31 mouse cellular contexts compared by ENCODE assay signal in genomic region chr16:15372844-15373243, GRCm38 (mm10). TPM values are rescaled to one million over a fixed set of nuclear protein-coding genes. Genes with fewer than 3 reads are reported as not detected.
DNase-seq lines count a peak whose midpoint lies in the region; ATAC-seq and TF ChIP-seq lines count a peak whose summit lies in the region.
"Had no signal": no experiment of that assay in that cellular context is flagged by ENCODE, and none has a peak within 500 bp of the region (broad histone marks: within the 10 kb centered on the region; RNA-seq: fewer than 3 reads in every experiment).

No protein-coding gene starts in this region.

- 16% methylated on average over 1 of the region's 1 CpGs for WGBS in forebrain, postnatal 0 days
- WGBS in forebrain, embryonic 15.5 days: 33% methylated on average over 1 of the region's 1 CpGs
- WGBS in liver, adult 2 months: 3% methylated on average over 1 of the region's 1 CpGs
- WGBS in liver, embryonic 12.5 days (ENCODE audit: insufficient replicate concordance): 14% methylated on average over 1 of the region's 1 CpGs
- WGBS in midbrain, embryonic 10.5 days: 12% methylated on average over 1 of the region's 1 CpGs
- WGBS in hindbrain, embryonic 11.5 days: 10% methylated on average over 1 of the region's 1 CpGs

- no peaks in the 10 kb centered on the region for H3K4me1 ChIP-seq in forebrain, postnatal 0 days (ENCODE audit: insufficient read depth)
- no peaks in the 10 kb centered on the region for H3K4me1 ChIP-seq in forebrain, embryonic 15.5 days
- H3K4me1 ChIP-seq in liver, adult 2 months (ENCODE audit: control insufficient read depth, insufficient read depth, low read length): no peaks in the 10 kb centered on the region
- H3K4me1 ChIP-seq in liver, embryonic 12.5 days: no peaks in the 10 kb centered on the region
- H3K4me1 ChIP-seq in midbrain, embryonic 10.5 days: no peaks in the 10 kb centered on the region
- H3K4me1 ChIP-seq in hindbrain, embryonic 11.5 days (replicated peaks; ENCODE audit: control insufficient read depth, insufficient read depth, low read length): no peaks in the 10 kb centered on the region
- H3K4me1 ChIP-seq: hindbrain, embryonic 15.5 days; limb, embryonic 13.5 days; megakaryocyte, embryonic 14.5 days; midbrain, embryonic 15.5 days had no signal

- no peak for ATAC-seq in forebrain, postnatal 0 days
- ATAC-seq in forebrain, embryonic 15.5 days (replicated peaks): no peak
- ATAC-seq in liver, embryonic 12.5 days: no peak
- no peak for ATAC-seq in hindbrain, embryonic 11.5 days (ENCODE audit: low FRiP score)
- ATAC-seq: midbrain, embryonic 15.5 days had no signal

- TF ChIP-seq POLR2A in liver, adult 2 months (IDR thresholded peaks at IDR 0.05; ENCODE audit: extremely low read depth, insufficient read depth, low read length): no peak

- TF ChIP-seq CTCF in forebrain, postnatal 0 days (IDR thresholded peaks at IDR 0.05; ENCODE audit: low read depth): peak; percentile 11; the same call in 1 of the 2 replicates
- no peak for TF ChIP-seq CTCF in liver, adult 2 months (IDR thresholded peaks at IDR 0.05; ENCODE audit: low read depth, low read length)

- H3K36me3 ChIP-seq in forebrain, postnatal 0 days (ENCODE audit: insufficient read depth): no peaks in the 10 kb centered on the region
- H3K36me3 ChIP-seq in forebrain, embryonic 15.5 days: no peaks in the 10 kb centered on the region
- H3K36me3 ChIP-seq in liver, adult 2 months (ENCODE audit: control insufficient read depth, insufficient read depth, low read length): no peaks in the 10 kb centered on the region
- no peaks in the 10 kb centered on the region for H3K36me3 ChIP-seq in liver, embryonic 12.5 days
- H3K36me3 ChIP-seq in midbrain, embryonic 10.5 days: no peaks in the 10 kb centered on the region
- no peaks in the 10 kb centered on the region for H3K36me3 ChIP-seq in hindbrain, embryonic 11.5 days (ENCODE audit: control insufficient read depth, insufficient read depth, low read length)
- H3K36me3 ChIP-seq: hindbrain, embryonic 15.5 days; limb, embryonic 13.5 days; midbrain, embryonic 15.5 days had no signal

- no peaks in the 10 kb centered on the region for H3K9me3 ChIP-seq in forebrain, postnatal 0 days (ENCODE audit: low read length)
- no peaks in the 10 kb centered on the region for H3K9me3 ChIP-seq in forebrain, embryonic 15.5 days
- 0 out of 2 replicates have a peak, but pooled peaks cover 3% of the 10 kb centered on the region for H3K9me3 ChIP-seq in liver, embryonic 12.5 days (replicated peaks)
- no peaks in the 10 kb centered on the region for H3K9me3 ChIP-seq in midbrain, embryonic 10.5 days (replicated peaks)
- no peaks in the 10 kb centered on the region for H3K9me3 ChIP-seq in hindbrain, embryonic 11.5 days (ENCODE audit: control insufficient read depth, low read length)
- H3K9me3 ChIP-seq: hindbrain, embryonic 15.5 days; limb, embryonic 13.5 days; megakaryocyte, embryonic 14.5 days; midbrain, embryonic 15.5 days had no signal

- H3K27me3 ChIP-seq in forebrain, postnatal 0 days (ENCODE audit: insufficient read depth, low read length): no peaks in the 10 kb centered on the region
- H3K27me3 ChIP-seq in forebrain, embryonic 15.5 days: no peaks in the 10 kb centered on the region
- H3K27me3 ChIP-seq in liver, adult 2 months (ENCODE audit: control insufficient read depth, insufficient read depth, low read length): no peaks in the 10 kb centered on the region
- H3K27me3 ChIP-seq in liver, embryonic 12.5 days (replicated peaks): no peaks in the 10 kb centered on the region
- no peaks in the 10 kb centered on the region for H3K27me3 ChIP-seq in midbrain, embryonic 10.5 days (ENCODE audit: low read depth, poor library complexity, severe bottlenecking)
- H3K27me3 ChIP-seq in hindbrain, embryonic 11.5 days (ENCODE audit: control insufficient read depth, insufficient read depth, low read length): no peaks in the 10 kb centered on the region
- H3K27me3 ChIP-seq: hindbrain, embryonic 15.5 days; limb, embryonic 13.5 days; megakaryocyte, embryonic 14.5 days; midbrain, embryonic 15.5 days had no signal

- no peak overlapping the region for H3K27ac ChIP-seq in forebrain, postnatal 0 days (ENCODE audit: low read depth, low read length)
- no peak overlapping the region for H3K27ac ChIP-seq in forebrain, embryonic 15.5 days (replicated peaks)
- H3K27ac ChIP-seq in liver, adult 2 months (replicated peaks; ENCODE audit: insufficient read depth, low read depth, low read length): no peak overlapping the region
- no peak overlapping the region for H3K27ac ChIP-seq in liver, embryonic 12.5 days
- no peak overlapping the region for H3K27ac ChIP-seq in midbrain, embryonic 10.5 days (replicated peaks)
- no peak overlapping the region for H3K27ac ChIP-seq in hindbrain, embryonic 11.5 days (ENCODE audit: low read depth, low read length)
- H3K27ac ChIP-seq: hindbrain, embryonic 15.5 days; limb, embryonic 13.5 days; midbrain, embryonic 15.5 days had no signal

- no peaks in the 10 kb centered on the region for H3K79me2 ChIP-seq in liver, adult 2 months (ENCODE audit: control insufficient read depth, insufficient read depth, low read length)

- H3K9ac ChIP-seq in forebrain, postnatal 0 days: no peak overlapping the region
- H3K9ac ChIP-seq in forebrain, embryonic 15.5 days (replicated peaks): no peak overlapping the region
- no peak overlapping the region for H3K9ac ChIP-seq in liver, adult 2 months (ENCODE audit: low read depth, low read length)
- no peak overlapping the region for H3K9ac ChIP-seq in liver, embryonic 12.5 days
- H3K9ac ChIP-seq in hindbrain, embryonic 11.5 days (ENCODE audit: low read depth, low read length): no peak overlapping the region
- H3K9ac ChIP-seq: hindbrain, embryonic 15.5 days; limb, embryonic 13.5 days; midbrain, embryonic 15.5 days had no signal

- no peak overlapping the region for H3K4me3 ChIP-seq in forebrain, postnatal 0 days (ENCODE audit: low read depth, low read length)
- H3K4me3 ChIP-seq in forebrain, embryonic 15.5 days: no peak overlapping the region
- no peak overlapping the region for H3K4me3 ChIP-seq in liver, adult 2 months (ENCODE audit: insufficient read depth, low read depth, low read length)
- H3K4me3 ChIP-seq in liver, embryonic 12.5 days: no peak overlapping the region
- no peak overlapping the region for H3K4me3 ChIP-seq in midbrain, embryonic 10.5 days
- no peak overlapping the region for H3K4me3 ChIP-seq in hindbrain, embryonic 11.5 days (ENCODE audit: low read depth, low read length)
- H3K4me3 ChIP-seq: hindbrain, embryonic 15.5 days; limb, embryonic 13.5 days; midbrain, embryonic 15.5 days; myocyte had no signal

- DNase-seq in forebrain, postnatal 0 days: no peak
- peak; percentile 7 for DNase-seq in liver, adult 2 months (ENCODE audit: extremely low read depth, low read depth, low spot score)
- peak; percentile 61 for DNase-seq in 3T3-L1 (ENCODE audit: low read depth, low spot score)
- DNase-seq in NIH3T3 (ENCODE audit: low read depth): peak; percentile 58
- DNase-seq in midbrain, embryonic 10.5 days (ENCODE audit: low spot score): no peak
- DNase-seq in hindbrain, embryonic 11.5 days (ENCODE audit: low spot score): no peak
- DNase-seq: cerebellum, adult 2 months; cerebellum, postnatal 36 days; heart, adult 11 months; heart, postnatal 36 days; kidney, adult 2 months had no signal

- no peak overlapping the region for H3K4me2 ChIP-seq in forebrain, postnatal 0 days (ENCODE audit: low read depth)
- H3K4me2 ChIP-seq in forebrain, embryonic 15.5 days (replicated peaks): no peak overlapping the region
- H3K4me2 ChIP-seq in liver, embryonic 12.5 days: no peak overlapping the region
- no peak overlapping the region for H3K4me2 ChIP-seq in hindbrain, embryonic 11.5 days (replicated peaks; ENCODE audit: low read depth, low read length)
- H3K4me2 ChIP-seq: hindbrain, embryonic 15.5 days; limb, embryonic 13.5 days; midbrain, embryonic 15.5 days had no signal

RNA-seq across cellular contexts. Expression of gene Gm21897, which starts 55.6 kb away (rescaled TPM):
- total RNA-seq in forebrain, postnatal 0 days (2014; rRNA removed): not detected in 2 replicates
- not detected in 2 replicates for polyA plus RNA-seq in forebrain, postnatal 0 days (2015; fragmentation: Nextera tagmentation; extraction: Ambion mirVana)
- polyA plus RNA-seq in forebrain, embryonic 15.5 days (2015; fragmentation: Nextera tagmentation; extraction: Ambion mirVana): not detected in 2 replicates
- 0.09 TPM in 1 of 2 replicates, not detected in the other for total RNA-seq in liver, adult 2 months (2014; rRNA removed)
- not detected in 2 replicates for polyA plus RNA-seq in liver, adult 2 months (2012; rRNA removed)
- polyA plus RNA-seq in liver, embryonic 12.5 days (2016; fragmentation: Nextera tagmentation; extraction: Ambion mirVana): not detected in 2 replicates
- not detected in 2 replicates for polyA plus RNA-seq in midbrain, embryonic 10.5 days (2016; fragmentation: Nextera tagmentation; extraction: Ambion mirVana)
- polyA plus RNA-seq in hindbrain, embryonic 11.5 days (2014; fragmentation: Nextera tagmentation; extraction: Ambion mirVana): not detected in 2 replicates
- total RNA-seq: adrenal gland, adult 18-20 months; adrenal gland, postnatal 4 days; gastrocnemius, adult 8-10 months; heart, postnatal 36 days; layer of hippocampus, postnatal 10 days; left cerebral cortex, postnatal 10 days had no signal
- polyA plus RNA-seq: cerebellum, adult 2 months; forebrain, embryonic 11.5 days; frontal cortex, adult 2 months; heart, embryonic 14.5 days; hindbrain, embryonic 15.5 days; kidney, adult 2 months; limb, embryonic 13.5 days; liver, embryonic 16.5 days; midbrain, embryonic 15.5 days; myocyte; neural tube, embryonic 14.5 days; stomach, embryonic 16.5 days; thymus, postnatal 0 days; urinary bladder, adult 2 months had no signal

Comparison
In these comparisons a context has a peak if more than half of its experiments do, and no peak if none do; other contexts are left out.
1. DNase-seq: peak in liver, adult 2 months (single experiment), 3T3-L1 (single experiment) and NIH3T3 (single experiment); none in forebrain, postnatal 0 days (single experiment), midbrain, embryonic 10.5 days (single experiment) and hindbrain, embryonic 11.5 days (single experiment).